Mouse (Mus musculus) embryonic stem cell, embryonic (primary cell): ENCODE results near the gene Phykpl.

Experiments
- CTCF ChIA-PET, 4 experiments: fragments of 300-600 bp in 2 of 4; fragments of 350-600 bp in 2 of 4; sonication (Branson Sonifier 250); formaldehyde crosslinking; loops; one replicate each; lab custom pipeline; 2022; ENCODE audit warnings: inconsistent platforms in 2 of 4; lab: Charles Lee
- POLR2A ChIA-PET, 4 experiments: fragments of 300-600 bp in 2 of 4; fragments of 350-600 bp in 2 of 4; sonication (Branson Sonifier 250); formaldehyde crosslinking; loops; one replicate each; lab custom pipeline; 2022; ENCODE audit warnings: antibody characterized with exemption in 4 of 4, inconsistent platforms in 1 of 4; lab: Charles Lee

The Phykpl gene

DNA sequence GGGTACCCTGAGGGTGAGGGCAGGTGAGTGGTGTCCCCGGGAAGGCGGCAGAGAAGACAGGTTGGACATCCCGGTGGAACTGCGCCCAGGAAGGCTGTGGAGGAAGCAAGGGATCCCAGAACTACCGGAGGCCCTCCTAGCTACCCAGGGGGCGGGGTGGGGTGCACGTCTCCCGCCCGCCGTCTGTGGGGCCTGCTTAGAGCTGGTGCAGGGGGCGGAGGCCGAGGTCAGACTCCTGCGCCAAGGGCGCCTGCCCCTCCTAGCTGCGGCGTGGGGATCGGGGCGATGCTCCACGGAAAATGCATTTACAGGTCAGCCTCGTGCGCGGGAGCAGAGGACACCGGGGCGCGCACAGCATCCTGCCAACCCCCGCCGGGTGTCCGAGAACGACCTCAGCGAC lies 65.7 kb downstream of the Phykpl start:
- ChIA-PET CTCF (interaction anchor here (0.7 to 3.5 kb wide), 17 partner anchors 11 to 66 kb away, joined by 3 to 19 read pairs (median 4); partner anchors contain the start of genes Phykpl (in 1 of the 4) and Rmnd5b (in 1 of the 4)), POLR2A (interaction anchor here (0.8 to 56.0 kb wide), 34 partner anchors 8 to 113 kb away, joined by 3 to 3635 read pairs (median 12); partner anchors contain the start of genes Hnrnpab (in 4 of the 4), 0610009B22Rik (in 3 of the 4), Nhp2 (in 3 of the 4) and Phykpl (in 3 of the 4))

DNA sequence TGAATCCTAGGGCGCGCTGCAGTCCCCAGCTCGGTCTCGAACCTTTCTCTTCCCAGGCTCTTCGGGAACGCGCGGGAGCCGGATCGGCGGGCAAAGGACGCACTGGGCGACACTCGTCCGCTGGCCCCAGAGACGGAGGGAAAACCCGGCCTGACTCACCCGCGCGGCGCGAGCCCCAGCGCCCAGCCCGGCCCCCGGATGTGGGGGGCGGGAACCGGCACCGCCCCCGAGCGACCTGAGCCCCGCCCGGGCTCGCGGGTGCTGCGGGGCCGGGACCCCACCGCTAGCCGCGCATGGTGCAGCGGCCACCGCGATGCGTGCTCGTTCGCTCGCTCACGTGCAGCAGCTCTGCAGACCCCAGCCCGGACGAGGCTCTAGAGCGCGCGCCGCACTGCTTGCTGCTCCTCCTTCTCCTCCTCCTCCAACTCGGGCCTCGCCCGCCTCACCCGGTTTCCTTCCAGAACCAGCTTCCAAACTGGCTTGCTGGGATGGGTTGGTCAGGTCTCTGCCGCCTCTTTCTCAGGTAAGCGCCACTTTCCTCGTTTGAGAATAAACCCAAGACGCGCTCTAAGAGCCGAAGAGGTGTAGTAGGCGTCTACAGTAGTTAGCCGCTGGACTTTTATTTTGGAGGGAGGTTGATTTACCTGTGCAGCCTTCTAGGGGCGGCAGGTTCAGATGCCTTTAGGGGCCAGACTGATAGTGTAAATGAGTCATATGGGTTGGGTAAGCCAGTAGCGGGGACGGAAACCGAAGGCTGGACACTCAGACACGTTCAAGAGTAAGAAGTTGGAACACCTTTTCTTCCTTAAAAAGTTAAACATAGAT lies 66.3 kb downstream of the Phykpl start, which contains the start of the genes N4bp3 and D930048N14Rik:
Gene N4bp3 (minus strand): TSS at position 152 of the 825 bp plus-strand sequence.
Gene D930048N14Rik (plus strand): TSS at position 264 of the 825 bp plus-strand sequence.
- ChIA-PET POLR2A (interaction anchor here (0.5 to 56.0 kb wide), 32 partner anchors 7 to 618 kb away, joined by 3 to 3635 read pairs (median 12); partner anchors contain the start of genes 0610009B22Rik (in 3 of the 4), Hnrnpab (in 3 of the 4), Nhp2 (in 3 of the 4) and Phykpl (in 3 of the 4)), CTCF (interaction anchor here in 3 of 4 experiments (0.7 to 3.5 kb wide), 13 partner anchors 11 to 415 kb away, joined by 3 to 19 read pairs (median 4); partner anchors contain the start of genes Phykpl (in 1 of the 3) and Rmnd5b (in 1 of the 3))

DNA sequence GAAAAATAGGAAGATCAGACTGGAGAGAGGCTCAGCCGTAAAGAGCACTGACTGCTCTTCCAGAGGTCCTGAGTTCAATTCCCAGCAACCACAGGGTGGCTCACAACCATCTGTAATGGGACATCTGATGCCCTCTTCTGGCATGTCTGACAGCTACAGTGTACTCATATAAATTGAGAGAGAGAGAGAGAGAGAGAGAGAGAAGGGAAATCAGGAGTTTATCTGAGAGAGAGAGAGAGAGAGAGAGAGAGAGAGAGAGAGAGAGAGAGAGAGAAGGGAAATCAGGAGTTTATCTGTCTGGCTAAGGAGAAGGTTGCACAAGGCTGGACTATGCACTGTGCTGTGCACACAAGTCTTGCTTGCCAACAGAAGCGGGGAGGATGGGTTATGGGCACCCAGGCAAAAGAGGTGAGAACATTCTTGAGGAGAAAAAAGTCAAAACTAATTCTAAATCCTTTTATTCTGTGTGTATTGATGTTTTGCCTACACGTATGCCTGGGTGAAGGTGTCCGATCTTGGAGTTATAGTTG lies 68.4 kb downstream of the Phykpl start:
- ChIA-PET CTCF (interaction anchor here in 2 of 4 experiments (0.6 to 1.2 kb wide), 5 partner anchors 17 to 36 kb away, joined by 3 read pairs; no protein-coding TSS in a partner anchor), POLR2A (interaction anchor here in 3 of 4 experiments (0.6 to 13.3 kb wide), 14 partner anchors 9 to 165 kb away, joined by 3 to 252 read pairs (median 6); partner anchors contain the start of genes 0610009B22Rik (in 2 of the 3), Hnrnpab (in 2 of the 3), D930048N14Rik (in 1 of the 3) and N4bp3 (in 1 of the 3))

DNA sequence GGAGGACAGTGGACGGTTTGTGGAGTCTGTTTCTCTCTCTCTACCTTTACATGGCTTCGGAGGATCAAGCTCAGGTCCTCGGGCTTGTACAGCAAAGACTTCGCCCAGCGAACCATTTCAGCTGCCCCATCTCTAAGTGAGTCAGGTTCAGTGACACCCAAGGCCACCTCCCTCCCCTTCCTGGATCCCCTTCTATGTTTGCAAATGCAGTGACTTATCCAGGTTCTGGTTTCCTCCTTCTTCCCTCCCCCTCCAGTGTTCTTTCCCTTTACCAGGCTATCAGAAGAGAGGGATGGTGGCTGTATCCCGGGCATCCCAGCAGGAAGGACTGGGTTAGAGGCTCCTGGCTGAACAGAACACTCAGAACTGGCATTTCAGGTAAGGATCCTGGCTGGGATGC lies 69.2 kb downstream of the Phykpl start:
- ChIA-PET POLR2A (interaction anchor here in 3 of 4 experiments (0.8 to 13.3 kb wide), 11 partner anchors 8 to 110 kb away, joined by 3 to 252 read pairs (median 6); partner anchors contain the start of genes 0610009B22Rik (in 2 of the 3), Hnrnpab (in 2 of the 3), D930048N14Rik (in 1 of the 3) and N4bp3 (in 1 of the 3)), CTCF (interaction anchor here in 3 of 4 experiments (0.6 to 1.4 kb wide), 3 partner anchors 16 to 38 kb away, joined by 3 to 4 read pairs (median 3); no protein-coding TSS in a partner anchor)
